Mouse (Mus musculus): Measurements from ENCODE around the gene Slc30a2.

DNA sequence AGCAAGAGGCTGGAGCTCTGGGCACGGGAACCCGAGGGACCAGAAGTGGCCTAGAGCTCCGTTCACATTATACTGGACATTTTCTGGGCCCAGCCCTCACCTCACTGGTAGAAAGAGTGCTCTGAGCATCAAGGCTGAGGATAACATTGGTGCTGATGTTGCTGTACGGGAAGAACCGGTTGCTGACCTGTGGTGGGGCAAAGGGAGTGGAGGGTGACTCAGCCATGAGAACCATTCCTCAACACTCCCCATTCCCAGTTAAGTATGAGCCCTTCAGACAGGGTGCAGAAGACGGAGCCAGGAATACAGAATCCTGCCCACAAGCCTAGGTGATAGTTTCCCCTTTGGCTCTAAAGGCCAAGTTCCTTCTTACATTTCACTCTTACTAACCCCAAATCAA is 16.7 kb downstream of the Slc30a2 start:
- TF ChIP-seq CTCF (IDR thresholded peaks at IDR 0.05; ENCODE audit: borderline replicate concordance, insufficient read depth, low read depth, low read length) (no peak), POLR2A (IDR thresholded peaks at IDR 0.05; ENCODE audit: borderline replicate concordance, insufficient read depth, low read length) (no peak)

Data from cerebellum, adult 2 months (tissue).